Mouse (Mus musculus) cerebellum, adult 2 months (tissue): ENCODE data around the gene Paqr6.

Source experiments
- CTCF ChIP-seq: fragments of 200-500 bp; IDR thresholded peaks from 2 replicates; pipeline ENCODE4 v1.5.1; 2011; ENCODE audit warnings: low read depth, mild to moderate bottlenecking, control low read depth, low read length, moderate library complexity, borderline replicate concordance; ENCODE audit not compliant: insufficient read depth
- POLR2A ChIP-seq: fragments of 200-500 bp; IDR thresholded peaks from 2 replicates; pipeline ENCODE4 v1.6.1; 2011; ENCODE audit warnings: low read length, control low read depth, borderline replicate concordance; ENCODE audit not compliant: insufficient read depth

- no peak for TF ChIP-seq CTCF
- no peak for TF ChIP-seq POLR2A
Observed at GRCm38 (mm10) chr3:88384364-88384763, 20.0 kb downstream of the Paqr6 start, which contains the start of gene Bglap.
